Mouse (Mus musculus): ENCODE data around the gene A030005L19Rik. TPM values are rescaled to one million over a fixed set of nuclear protein-coding genes. Genes with fewer than 3 reads are reported as not detected.
"Not testable (repeated sequence)": the region's sequence is repeated elsewhere in the genome, so short reads cannot be mapped to it uniquely, and the experiment has no call there.

Gene A030005L19Rik
- polyA plus RNA-seq, 1 experiment from 2014 or later = 0.26 TPM

- Histone ChIP-seq H3K36me3 (no peaks in the 10 kb centered on the region), H3K9ac (no peak overlapping the region), H3K27ac (no peak overlapping the region), H3K9me3 (replicated peaks) (0 out of 2 replicates have a peak, but pooled peaks cover 3% of the 10 kb centered on the region), H3K4me1 (replicated peaks) (no peaks in the 10 kb centered on the region), H3K27me3 (no peaks in the 10 kb centered on the region), H3K4me2 (no peak overlapping the region), H3K4me3 (no peak overlapping the region)
- 93% methylated on average over 5 of the region's 5 CpGs for WGBS
- ATAC-seq (replicated peaks; ENCODE audit: insufficient number of reproducible peaks, insufficient read depth, low FRiP score, low read depth) = no peak
Observed at GRCm38 (mm10) chr1:82938666-82939065, 25.5 kb downstream of the A030005L19Rik start.

- not testable (repeated sequence) for H3K9ac ChIP-seq; H3K27ac ChIP-seq; H3K27me3 ChIP-seq; H3K4me3 ChIP-seq; H3K4me2 ChIP-seq; H3K9me3 ChIP-seq (replicated peaks); H3K36me3 ChIP-seq; H3K4me1 ChIP-seq (replicated peaks); ATAC-seq (replicated peaks; ENCODE audit: insufficient number of reproducible peaks, insufficient read depth, low FRiP score, low read depth)
- 81% methylated on average over 2 of the region's 2 CpGs for WGBS
Observed at GRCm38 (mm10) chr1:82942505-82942904, 29.4 kb downstream of the A030005L19Rik start.

- H3K27ac ChIP-seq; H3K9me3 ChIP-seq (replicated peaks); H3K36me3 ChIP-seq; ATAC-seq (replicated peaks; ENCODE audit: insufficient number of reproducible peaks, insufficient read depth, low FRiP score, low read depth); H3K4me2 ChIP-seq; H3K27me3 ChIP-seq; H3K9ac ChIP-seq; H3K4me1 ChIP-seq (replicated peaks); H3K4me3 ChIP-seq: not testable (repeated sequence)
- no CpG with 5 or more reads among the region's 6 CpGs for WGBS
Observed at GRCm38 (mm10) chr1:82943295-82943694, 30.2 kb downstream of the A030005L19Rik start, which contains the start of gene A030003K21Rik. Gene A030003K21Rik, minus strand, starts transcription at chr1:82943388.

- ATAC-seq (replicated peaks; ENCODE audit: insufficient number of reproducible peaks, insufficient read depth, low FRiP score, low read depth); H3K27ac ChIP-seq; H3K4me1 ChIP-seq (replicated peaks); H3K9me3 ChIP-seq (replicated peaks); H3K36me3 ChIP-seq; H3K4me3 ChIP-seq; H3K9ac ChIP-seq; H3K4me2 ChIP-seq; H3K27me3 ChIP-seq: not testable (repeated sequence)
- 92% methylated on average over 2 of the region's 2 CpGs for WGBS
Observed at GRCm38 (mm10) chr1:82946029-82946428, 32.9 kb downstream of the A030005L19Rik start.

GRCm38 (mm10) chr1:82948601-82949000, 35.5 kb downstream of the A030005L19Rik start:
- Histone ChIP-seq H3K9me3 (replicated peaks) (no peaks in the 10 kb centered on the region), H3K27me3 (no peaks in the 10 kb centered on the region), H3K4me2 (no peak overlapping the region), H3K36me3 (no peaks in the 10 kb centered on the region), H3K27ac (no peak overlapping the region), H3K9ac (no peak overlapping the region), H3K4me3 (no peak overlapping the region), H3K4me1 (replicated peaks) (peaks cover 3% of the 10 kb centered on the region; the same call in 1 of the 2 replicates)
- 86% methylated on average over 2 of the region's 2 CpGs for WGBS
- ATAC-seq (replicated peaks; ENCODE audit: insufficient number of reproducible peaks, insufficient read depth, low FRiP score, low read depth) = no peak

GRCm38 (mm10) chr1:82955913-82956312, 42.8 kb downstream of the A030005L19Rik start, which contains the start of gene Gm7544:
Gene Gm7544, minus strand, starts transcription at chr1:82956013.
- H3K4me2 ChIP-seq; H3K4me1 ChIP-seq (replicated peaks); H3K27ac ChIP-seq; ATAC-seq (replicated peaks; ENCODE audit: insufficient number of reproducible peaks, insufficient read depth, low FRiP score, low read depth); H3K9ac ChIP-seq; H3K9me3 ChIP-seq (replicated peaks); H3K4me3 ChIP-seq; H3K27me3 ChIP-seq; H3K36me3 ChIP-seq: not testable (repeated sequence)

GRCm38 (mm10) chr1:82959870-82960385, 46.8 kb downstream of the A030005L19Rik start, which contains the start of gene Gm47955:
Gene Gm47955, plus strand, starts transcription at chr1:82960286.
- no peak within 1 kb of the TSS for H3K27ac ChIP-seq

More at GRCm38 (mm10) chr1:82959870-82960385, 46.8 kb downstream of the A030005L19Rik start, which contains the start of gene Gm47955:
- 83% methylated on average over 11 of the region's 11 CpGs for WGBS
- no peak for ATAC-seq (replicated peaks; ENCODE audit: insufficient number of reproducible peaks, insufficient read depth, low FRiP score, low read depth)
- H3K9ac ChIP-seq = no peak within 1 kb of the TSS
- no peaks in the 10 kb centered on the region for H3K27me3 ChIP-seq
- H3K4me3 ChIP-seq = no peak within 1 kb of the TSS
- H3K4me1 ChIP-seq (replicated peaks) = no peaks in the 10 kb centered on the region
- H3K9me3 ChIP-seq (replicated peaks) = no peaks in the 10 kb centered on the region
- H3K36me3 ChIP-seq = no peaks in the 10 kb centered on the region
- H3K4me2 ChIP-seq = no peak within 1 kb of the TSS

Other genes with a start within 250 kb of the A030005L19Rik start
- 205 and 234 TPM in 2 replicates for gene Mff, start 188.4 kb upstream of the A030005L19Rik start, polyA plus RNA-seq (2015; fragmentation: Nextera tagmentation; extraction: Ambion mirVana)
- not detected in 2 replicates for gene Tm4sf20, start 144.9 kb upstream of the A030005L19Rik start, polyA plus RNA-seq (2015; fragmentation: Nextera tagmentation; extraction: Ambion mirVana)
- not detected in 2 replicates for gene Gm47791, start 142.1 kb upstream of the A030005L19Rik start, polyA plus RNA-seq (2015; fragmentation: Nextera tagmentation; extraction: Ambion mirVana)
- 25.4 and 30.8 TPM in 2 replicates for gene Agfg1, start 73.8 kb upstream of the A030005L19Rik start, polyA plus RNA-seq (2015; fragmentation: Nextera tagmentation; extraction: Ambion mirVana)
- gene A030014E15Rik, start 11.6 kb downstream of the A030005L19Rik start, polyA plus RNA-seq (2015; fragmentation: Nextera tagmentation; extraction: Ambion mirVana) = not detected in 2 replicates
- gene Gm6217, start 18.1 kb downstream of the A030005L19Rik start, polyA plus RNA-seq (2015; fragmentation: Nextera tagmentation; extraction: Ambion mirVana) = not detected in 2 replicates
- gene A030003K21Rik, start 30.1 kb downstream of the A030005L19Rik start, polyA plus RNA-seq (2015; fragmentation: Nextera tagmentation; extraction: Ambion mirVana) = not detected in 2 replicates
- not detected in 2 replicates for gene Gm7544, start 42.7 kb downstream of the A030005L19Rik start, polyA plus RNA-seq (2015; fragmentation: Nextera tagmentation; extraction: Ambion mirVana)
- not detected in 2 replicates for gene Gm47955, start 47.0 kb downstream of the A030005L19Rik start, polyA plus RNA-seq (2015; fragmentation: Nextera tagmentation; extraction: Ambion mirVana)
- gene Gm47959, start 87.2 kb downstream of the A030005L19Rik start, polyA plus RNA-seq (2015; fragmentation: Nextera tagmentation; extraction: Ambion mirVana) = not detected in 2 replicates
- gene Slc19a3, start 125.1 kb downstream of the A030005L19Rik start, polyA plus RNA-seq (2015; fragmentation: Nextera tagmentation; extraction: Ambion mirVana) = 1.7 and 2.0 TPM in 2 replicates
- gene Krtap28-10, start 129.2 kb downstream of the A030005L19Rik start, polyA plus RNA-seq (2015; fragmentation: Nextera tagmentation; extraction: Ambion mirVana) = not detected in 2 replicates
- not detected in 2 replicates for gene Gm47969, start 131.6 kb downstream of the A030005L19Rik start, polyA plus RNA-seq (2015; fragmentation: Nextera tagmentation; extraction: Ambion mirVana)
- gene A030005K14Rik, start 146.1 kb downstream of the A030005L19Rik start, polyA plus RNA-seq (2015; fragmentation: Nextera tagmentation; extraction: Ambion mirVana) = not detected in 2 replicates
- gene Krtap28-13, start 147.6 kb downstream of the A030005L19Rik start, polyA plus RNA-seq (2015; fragmentation: Nextera tagmentation; extraction: Ambion mirVana) = not detected in 2 replicates
- gene Ccl20, start 203.4 kb downstream of the A030005L19Rik start, polyA plus RNA-seq (2015; fragmentation: Nextera tagmentation; extraction: Ambion mirVana) = not detected in 2 replicates
- 0.13 and 0.16 TPM in 2 replicates for gene Daw1, start 246.4 kb downstream of the A030005L19Rik start, polyA plus RNA-seq (2015; fragmentation: Nextera tagmentation; extraction: Ambion mirVana)